Mouse (Mus musculus): ENCODE results near the gene Rbm3. TPM values are rescaled to one million over a fixed set of nuclear protein-coding genes. Genes with fewer than 3 reads are reported as not detected.
"Not testable (repeated sequence)": the region's sequence is repeated elsewhere in the genome, so short reads cannot be mapped to it uniquely, and the experiment has no call there.

Gene Rbm3
- polyA plus RNA-seq, 1 experiment from 2014 or later: 397 TPM

- Histone ChIP-seq H3K4me1 (no peaks in the 10 kb centered on the region), H3K4me3 (no peak overlapping the region), H3K9me3 (no peaks in the 10 kb centered on the region), H3K27ac (no peak overlapping the region), H3K9ac (no peak overlapping the region), H3K27me3 (replicated peaks) (no peaks in the 10 kb centered on the region), H3K36me3 (no peaks in the 10 kb centered on the region), H3K4me2 (replicated peaks) (no peak overlapping the region)
- no peak for ATAC-seq (ENCODE audit: low FRiP score, low read depth)
Measured at GRCm38 (mm10) chrX:8117264-8117663, 28.4 kb downstream of the Rbm3 start.

DNA sequence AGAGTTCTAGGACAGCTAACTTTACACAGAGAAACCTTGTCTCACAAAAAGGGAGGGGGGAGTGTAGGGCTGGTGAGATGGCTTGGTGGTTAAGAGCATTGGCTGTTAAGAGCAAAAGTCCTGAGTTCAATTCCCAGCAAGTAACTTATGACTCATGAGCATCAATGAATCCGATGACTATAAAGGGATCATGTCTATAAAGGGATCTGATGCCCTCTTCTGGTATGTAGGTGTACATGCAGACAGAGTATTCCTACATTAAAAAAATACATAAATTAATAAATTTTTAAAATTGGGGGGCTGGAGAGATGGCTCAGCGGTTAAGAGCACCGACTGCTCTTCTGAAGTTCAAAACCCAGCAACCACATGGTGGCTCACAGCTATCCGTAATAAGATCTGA lies 30.4 kb downstream of the Rbm3 start:
- Histone ChIP-seq H3K27me3 (replicated peaks) (no peaks in the 10 kb centered on the region), H3K36me3 (no peaks in the 10 kb centered on the region), H3K9me3 (no peaks in the 10 kb centered on the region), H3K27ac (no peak overlapping the region), H3K4me3 (no peak overlapping the region), H3K4me1 (no peaks in the 10 kb centered on the region), H3K4me2 (replicated peaks) (no peak overlapping the region), H3K9ac (no peak overlapping the region)
- WGBS: 80% methylated on average over 4 of the region's 4 CpGs
- ATAC-seq (ENCODE audit: low FRiP score, low read depth): no peak

DNA sequence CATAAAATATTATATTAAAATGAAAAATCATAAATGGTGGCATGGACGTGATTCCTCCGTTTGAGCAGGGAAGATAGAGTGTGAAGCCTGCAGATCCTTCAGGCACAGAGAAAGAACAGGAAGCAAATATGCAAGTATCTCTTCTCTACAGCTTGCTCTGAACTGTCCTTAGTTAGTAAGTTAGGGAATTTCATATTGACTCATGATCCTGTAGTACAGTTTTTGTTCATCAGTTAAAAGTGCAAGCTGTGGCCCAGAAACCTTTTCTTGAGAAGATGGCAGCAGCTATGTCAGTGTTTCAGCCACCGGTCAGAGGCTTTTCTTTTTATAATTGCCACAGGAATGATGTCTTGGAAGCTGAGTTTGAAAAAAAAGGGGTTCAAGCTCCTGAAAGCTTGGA lies 40.7 kb downstream of the Rbm3 start:
- H3K4me1 ChIP-seq: no peaks in the 10 kb centered on the region
- no peak overlapping the region for H3K9ac ChIP-seq
- H3K4me3 ChIP-seq: no peak overlapping the region
- no peaks in the 10 kb centered on the region for H3K27me3 ChIP-seq (replicated peaks)
- ATAC-seq (ENCODE audit: low FRiP score, low read depth): no peak
- H3K27ac ChIP-seq: no peak overlapping the region
- H3K4me2 ChIP-seq (replicated peaks): no peak overlapping the region
- no peaks in the 10 kb centered on the region for H3K36me3 ChIP-seq
- 99% methylated on average over 3 of the region's 3 CpGs for WGBS
- H3K9me3 ChIP-seq: no peaks in the 10 kb centered on the region

DNA sequence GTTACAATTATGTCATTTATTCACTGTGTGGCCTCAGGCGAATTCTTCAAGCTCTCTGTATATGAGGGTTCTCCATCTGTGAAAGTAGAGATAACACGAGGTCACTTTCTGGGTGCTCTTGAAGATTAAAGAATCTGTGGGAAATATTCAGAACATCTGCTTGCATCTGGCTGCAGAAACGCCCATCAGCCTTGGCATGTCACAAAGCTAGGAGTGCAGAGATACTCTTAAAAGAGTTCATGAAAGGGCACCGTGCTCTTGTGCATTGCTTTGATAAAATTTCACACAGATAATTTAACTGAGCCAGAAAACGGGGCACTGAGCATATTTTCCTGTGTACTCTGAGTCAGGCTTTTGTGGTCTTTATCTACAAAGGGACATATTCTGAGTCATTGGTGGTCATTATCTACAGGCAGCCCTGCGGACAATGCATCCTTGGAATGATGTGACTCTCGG lies 43.4 kb downstream of the Rbm3 start:
- 73% methylated on average over 7 of the region's 7 CpGs for WGBS
- no peak overlapping the region for H3K27ac ChIP-seq
- no peaks in the 10 kb centered on the region for H3K9me3 ChIP-seq
- H3K4me3 ChIP-seq: no peak overlapping the region
- no peaks in the 10 kb centered on the region for H3K27me3 ChIP-seq (replicated peaks)
- H3K9ac ChIP-seq: no peak overlapping the region
- H3K4me1 ChIP-seq: no peaks in the 10 kb centered on the region
- no peak overlapping the region for H3K4me2 ChIP-seq (replicated peaks)
- no peaks in the 10 kb centered on the region for H3K36me3 ChIP-seq
- ATAC-seq (ENCODE audit: low FRiP score, low read depth): no peak

DNA sequence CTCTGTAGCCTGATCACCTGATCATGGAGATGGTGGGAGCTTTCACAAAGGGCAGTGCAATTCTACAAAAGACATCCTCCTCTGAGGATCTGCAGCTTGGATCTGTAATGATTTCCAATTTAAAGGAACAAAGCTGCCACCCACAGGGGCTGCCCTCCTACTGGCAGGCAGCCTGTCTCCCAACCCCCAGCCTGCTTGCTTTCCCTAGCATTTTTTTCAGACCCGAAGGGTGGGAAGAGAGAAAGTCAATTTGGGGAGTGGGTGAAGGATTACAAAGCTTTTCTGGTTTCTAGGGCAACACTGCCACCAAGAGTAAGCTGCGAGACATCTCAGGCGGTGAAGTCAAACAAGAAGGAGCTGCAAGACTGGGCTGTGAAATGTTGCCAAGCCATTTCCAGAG lies 44.7 kb downstream of the Rbm3 start:
- Histone ChIP-seq H3K9ac (no peak overlapping the region), H3K4me1 (no peaks in the 10 kb centered on the region), H3K4me2 (replicated peaks) (no peak overlapping the region), H3K27me3 (replicated peaks) (no peaks in the 10 kb centered on the region), H3K27ac (no peak overlapping the region), H3K4me3 (no peak overlapping the region), H3K9me3 (no peaks in the 10 kb centered on the region), H3K36me3 (no peaks in the 10 kb centered on the region)
- ATAC-seq (ENCODE audit: low FRiP score, low read depth): peak; percentile 13; the same call in 1 of the 2 replicates
- WGBS: 19% methylated on average over 3 of the region's 3 CpGs

GRCm38 (mm10) chrX:8099435-8099834 lies 46.2 kb downstream of the Rbm3 start:
- no peaks in the 10 kb centered on the region for H3K4me1 ChIP-seq
- H3K9ac ChIP-seq: no peak overlapping the region
- H3K4me2 ChIP-seq (replicated peaks): no peak overlapping the region
- ATAC-seq (ENCODE audit: low FRiP score, low read depth): no peak
- H3K27me3 ChIP-seq (replicated peaks): no peaks in the 10 kb centered on the region
- no peak overlapping the region for H3K27ac ChIP-seq
- H3K4me3 ChIP-seq: no peak overlapping the region
- H3K9me3 ChIP-seq: no peaks in the 10 kb centered on the region
- 62% methylated on average over 4 of the region's 4 CpGs for whole genome bisulfite sequencing
- no peaks in the 10 kb centered on the region for H3K36me3 ChIP-seq

DNA sequence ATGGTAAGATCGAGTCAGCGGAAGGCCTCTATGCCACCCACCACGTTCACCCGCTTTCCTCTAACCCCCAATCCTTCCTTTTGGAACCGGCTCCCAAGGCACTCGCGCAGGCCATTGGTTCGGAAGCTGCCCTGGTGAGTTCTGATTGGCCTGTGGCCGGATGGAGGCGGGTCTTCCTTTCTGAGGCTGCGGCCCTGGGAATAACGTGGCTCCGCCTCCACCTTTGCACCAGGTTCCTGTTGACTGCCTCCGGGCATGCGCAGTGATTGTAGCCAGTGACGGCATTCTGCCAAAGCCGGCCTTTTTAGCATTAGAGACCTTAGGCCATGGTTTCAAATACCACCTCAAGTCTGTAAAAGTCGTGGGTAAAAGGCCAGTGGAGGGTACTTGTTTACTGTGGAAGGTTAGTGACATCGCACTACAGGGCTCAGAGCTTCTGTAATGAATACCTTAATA lies 48.9 kb downstream of the Rbm3 start:
- ATAC-seq (ENCODE audit: low FRiP score, low read depth): peak; percentile 96
- H3K4me1 ChIP-seq: no peaks in the 10 kb centered on the region
- no peaks in the 10 kb centered on the region for H3K9me3 ChIP-seq
- no peak overlapping the region for H3K27ac ChIP-seq
- H3K4me3 ChIP-seq: peak overlapping the region; percentile 11; the same call in 1 of the 2 replicates
- H3K4me2 ChIP-seq (replicated peaks): peak overlapping the region; percentile 48
- no peaks in the 10 kb centered on the region for H3K27me3 ChIP-seq (replicated peaks)
- 14% methylated on average over 19 of the region's 19 CpGs for WGBS
- no peak overlapping the region for H3K9ac ChIP-seq
- no peaks in the 10 kb centered on the region for H3K36me3 ChIP-seq

DNA sequence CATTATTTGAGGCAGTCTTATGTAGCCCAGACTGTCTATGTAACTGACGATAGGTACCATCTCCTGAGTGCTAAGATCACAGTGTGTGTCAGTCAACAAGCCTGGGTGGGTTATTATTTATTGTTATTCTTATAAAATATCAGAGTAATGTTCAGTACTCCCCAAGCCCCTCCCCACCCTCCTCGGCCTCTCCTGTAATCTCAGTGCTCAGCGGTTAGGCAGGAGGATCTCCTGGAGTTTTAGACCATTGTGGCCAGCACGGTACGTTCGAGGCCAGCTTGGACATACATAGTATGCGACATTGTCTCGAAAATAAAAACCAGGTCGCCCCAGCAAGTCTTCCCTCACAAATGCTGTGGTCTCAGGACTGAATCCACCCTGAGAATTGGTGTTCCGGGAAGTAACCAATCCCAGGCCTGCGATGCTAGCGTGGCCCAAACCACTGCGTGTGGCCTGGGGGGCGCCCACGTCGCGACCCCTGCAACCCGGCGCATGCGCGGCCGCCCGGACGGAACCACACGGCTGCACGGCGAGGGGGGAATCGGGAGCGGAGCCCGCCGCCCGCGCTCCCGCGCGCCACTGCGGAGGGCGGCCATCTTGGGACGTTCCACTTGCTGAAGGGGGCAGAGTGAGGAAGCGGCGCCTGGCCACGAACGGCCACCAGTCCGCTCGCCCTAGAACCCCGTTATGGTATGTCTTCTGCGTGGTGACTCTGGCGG lies 49.5 kb downstream of the Rbm3 start:
- not testable (repeated sequence) for H3K27me3 ChIP-seq (replicated peaks); H3K9me3 ChIP-seq; H3K27ac ChIP-seq; H3K9ac ChIP-seq; H3K4me1 ChIP-seq; H3K4me3 ChIP-seq; H3K36me3 ChIP-seq
- peak; percentile 90 for ATAC-seq (ENCODE audit: low FRiP score, low read depth)
- peak overlapping the region; percentile 49 for H3K4me2 ChIP-seq (replicated peaks)
- 23% methylated on average over 13 of the region's 48 CpGs for WGBS

DNA sequence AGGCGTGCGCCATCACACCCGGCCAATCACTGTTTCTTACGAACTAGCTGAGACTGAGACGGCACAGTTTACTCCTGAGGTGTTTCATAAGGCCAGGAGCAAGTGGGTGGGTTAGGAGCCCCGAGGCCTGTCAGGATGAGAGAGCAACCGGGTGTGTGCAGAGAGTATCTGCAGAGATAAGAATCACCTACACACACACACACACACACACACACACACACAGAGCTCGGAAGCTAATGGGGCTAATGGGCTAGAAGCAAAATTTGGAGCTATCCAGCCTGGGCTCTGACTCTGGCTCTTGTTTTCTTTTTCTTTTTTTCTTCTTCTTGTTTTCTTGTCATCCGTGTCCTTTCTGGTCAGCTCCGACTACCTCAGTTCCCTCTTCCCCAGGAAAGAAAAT lies 50.1 kb downstream of the Rbm3 start:
- Histone ChIP-seq H3K36me3 (no peaks in the 10 kb centered on the region), H3K9me3 (no peaks in the 10 kb centered on the region), H3K27ac (no peak overlapping the region), H3K4me3 (no peak overlapping the region), H3K4me2 (replicated peaks) (peak overlapping the region; percentile 49), H3K4me1 (no peaks in the 10 kb centered on the region), H3K27me3 (replicated peaks) (no peaks in the 10 kb centered on the region), H3K9ac (no peak overlapping the region)
- WGBS: 88% methylated on average over 10 of the region's 10 CpGs
- no peak for ATAC-seq (ENCODE audit: low FRiP score, low read depth)

- ATAC-seq (ENCODE audit: low FRiP score, low read depth); H3K4me2 ChIP-seq (replicated peaks); H3K9ac ChIP-seq; H3K4me1 ChIP-seq; H3K27ac ChIP-seq; H3K9me3 ChIP-seq; H3K36me3 ChIP-seq; H3K27me3 ChIP-seq (replicated peaks); H3K4me3 ChIP-seq: not testable (repeated sequence)
- WGBS: 81% methylated on average over 4 of the region's 5 CpGs
Measured at GRCm38 (mm10) chrX:8090954-8091347, 54.7 kb downstream of the Rbm3 start.

- ATAC-seq (ENCODE audit: low FRiP score, low read depth): no peak
- Histone ChIP-seq H3K4me2 (replicated peaks) (no peak within 1 kb of the TSS), H3K4me3 (no peak within 1 kb of the TSS), H3K36me3 (no peaks in the 10 kb centered on the region), H3K9me3 (no peaks in the 10 kb centered on the region), H3K27ac (no peak within 1 kb of the TSS), H3K4me1 (no peaks in the 10 kb centered on the region), H3K9ac (no peak within 1 kb of the TSS), H3K27me3 (replicated peaks) (no peaks in the 10 kb centered on the region)
- WGBS: 91% methylated on average over 14 of the region's 14 CpGs
Measured at GRCm38 (mm10) chrX:8090346-8090953, 55.2 kb downstream of the Rbm3 start, which contains the start of gene Was. Was (minus strand) TSS chrX:8090498.

DNA sequence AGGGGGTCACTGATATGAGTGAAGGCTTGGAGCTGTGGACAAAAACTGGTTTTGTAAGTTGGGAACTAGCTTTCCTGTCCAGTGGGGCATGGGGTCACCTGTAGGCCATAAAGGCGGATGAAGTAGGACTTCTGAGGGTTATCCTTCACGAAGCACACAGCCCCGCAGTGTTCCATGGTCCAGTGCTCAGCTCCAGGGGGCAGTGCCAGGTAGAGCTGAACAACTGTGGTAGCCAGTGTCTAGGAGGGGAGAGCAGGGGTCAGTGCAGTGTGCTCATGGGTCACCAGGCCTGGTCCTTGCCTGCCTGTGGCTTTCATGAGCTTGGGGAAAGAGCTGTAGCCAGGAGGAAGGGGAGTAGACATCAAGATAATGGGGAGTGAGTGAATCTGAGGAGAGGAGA lies 55.9 kb downstream of the Rbm3 start:
- Histone ChIP-seq H3K4me2 (replicated peaks) (no peak overlapping the region), H3K9me3 (no peaks in the 10 kb centered on the region), H3K9ac (no peak overlapping the region), H3K4me3 (no peak overlapping the region), H3K4me1 (no peaks in the 10 kb centered on the region), H3K36me3 (no peaks in the 10 kb centered on the region), H3K27me3 (replicated peaks) (no peaks in the 10 kb centered on the region), H3K27ac (no peak overlapping the region)
- ATAC-seq (ENCODE audit: low FRiP score, low read depth): no peak
- WGBS: 93% methylated on average over 3 of the region's 3 CpGs
